Mouse (Mus musculus): Measurements from ENCODE around the gene Mag. TPM values are rescaled to one million over a fixed set of nuclear protein-coding genes. Genes with fewer than 3 reads are reported as not detected.

Gene Mag
- polyA plus RNA-seq, 1 experiment from 2014 or later: 1.0 TPM

GRCm38 (mm10) chr7:30891746-30892145 lies 22.9 kb downstream of the Mag start:
- Histone ChIP-seq H3K9ac (ENCODE audit: low read length) (no peak overlapping the region), H3K9me3 (replicated peaks; ENCODE audit: control insufficient read depth, low read length) (no peaks in the 10 kb centered on the region), H3K27me3 (replicated peaks; ENCODE audit: control insufficient read depth, insufficient read depth, low read length) (no peaks in the 10 kb centered on the region), H3K4me3 (ENCODE audit: low read depth, low read length) (no peak overlapping the region), H3K27ac (ENCODE audit: low read depth, low read length) (no peak overlapping the region), H3K36me3 (ENCODE audit: control insufficient read depth, insufficient read depth, low read length) (no peaks in the 10 kb centered on the region), H3K4me2 (ENCODE audit: low read length) (no peak overlapping the region), H3K4me1 (ENCODE audit: control insufficient read depth, insufficient read depth, low read length) (no peaks in the 10 kb centered on the region)
- WGBS: 89% methylated on average over 9 of the region's 9 CpGs
- no peak for DNase-seq (ENCODE audit: low spot score)
- ATAC-seq: no peak

DNA sequence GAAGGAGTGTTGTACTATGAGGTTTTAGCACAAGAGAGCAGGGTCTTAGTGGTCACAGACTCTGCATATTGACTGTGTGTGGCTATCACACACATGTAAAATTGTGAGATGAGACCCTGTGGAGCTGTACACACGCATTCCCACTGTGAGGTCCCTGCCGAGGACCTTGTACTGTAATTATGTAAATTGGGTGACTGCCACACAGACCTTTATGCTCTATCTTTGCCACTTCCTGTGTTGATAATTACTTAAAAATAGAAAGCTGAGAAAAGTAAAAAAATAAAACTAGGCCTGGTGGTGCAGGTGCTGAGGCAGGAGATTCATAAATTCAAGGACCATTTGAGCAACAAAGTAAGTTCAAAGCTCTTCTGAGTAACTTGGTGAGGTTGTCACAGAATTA lies 24.0 kb downstream of the Mag start:
- 71% methylated on average over 2 of the region's 2 CpGs for WGBS
- no peak overlapping the region for H3K27ac ChIP-seq (ENCODE audit: low read depth, low read length)
- H3K27me3 ChIP-seq (replicated peaks; ENCODE audit: control insufficient read depth, insufficient read depth, low read length): no peaks in the 10 kb centered on the region
- no peaks in the 10 kb centered on the region for H3K36me3 ChIP-seq (ENCODE audit: control insufficient read depth, insufficient read depth, low read length)
- H3K4me1 ChIP-seq (ENCODE audit: control insufficient read depth, insufficient read depth, low read length): no peaks in the 10 kb centered on the region
- H3K9ac ChIP-seq (ENCODE audit: low read length): no peak overlapping the region
- H3K9me3 ChIP-seq (replicated peaks; ENCODE audit: control insufficient read depth, low read length): no peaks in the 10 kb centered on the region
- DNase-seq (ENCODE audit: low spot score) (no peak), ATAC-seq (no peak)
- no peak overlapping the region for H3K4me2 ChIP-seq (ENCODE audit: low read length)
- no peak overlapping the region for H3K4me3 ChIP-seq (ENCODE audit: low read depth, low read length)

GRCm38 (mm10) chr7:30888786-30889185 lies 25.9 kb downstream of the Mag start:
- Histone ChIP-seq H3K9me3 (replicated peaks; ENCODE audit: control insufficient read depth, low read length) (no peaks in the 10 kb centered on the region), H3K27me3 (replicated peaks; ENCODE audit: control insufficient read depth, insufficient read depth, low read length) (no peaks in the 10 kb centered on the region), H3K9ac (ENCODE audit: low read length) (no peak overlapping the region), H3K27ac (ENCODE audit: low read depth, low read length) (no peak overlapping the region), H3K4me3 (ENCODE audit: low read depth, low read length) (no peak overlapping the region), H3K36me3 (ENCODE audit: control insufficient read depth, insufficient read depth, low read length) (no peaks in the 10 kb centered on the region), H3K4me1 (ENCODE audit: control insufficient read depth, insufficient read depth, low read length) (no peaks in the 10 kb centered on the region), H3K4me2 (ENCODE audit: low read length) (no peak overlapping the region)
- 89% methylated on average over 7 of the region's 7 CpGs for WGBS
- no peak for DNase-seq (ENCODE audit: low spot score)
- ATAC-seq: no peak

GRCm38 (mm10) chr7:30887568-30888188 lies 27.0 kb downstream of the Mag start:
- no peak overlapping the region for H3K27ac ChIP-seq (ENCODE audit: low read depth, low read length)
- H3K27me3 ChIP-seq (replicated peaks; ENCODE audit: control insufficient read depth, insufficient read depth, low read length): no peaks in the 10 kb centered on the region
- no peaks in the 10 kb centered on the region for H3K4me1 ChIP-seq (ENCODE audit: control insufficient read depth, insufficient read depth, low read length)
- no peaks in the 10 kb centered on the region for H3K36me3 ChIP-seq (ENCODE audit: control insufficient read depth, insufficient read depth, low read length)
- H3K9me3 ChIP-seq (replicated peaks; ENCODE audit: control insufficient read depth, low read length): no peaks in the 10 kb centered on the region
- H3K9ac ChIP-seq (ENCODE audit: low read length): no peak overlapping the region
- no peak overlapping the region for H3K4me2 ChIP-seq (ENCODE audit: low read length)
- no peak overlapping the region for H3K4me3 ChIP-seq (ENCODE audit: low read depth, low read length)
- ATAC-seq (no peak), DNase-seq (ENCODE audit: low spot score) (no peak)
- 87% methylated on average over 14 of the region's 14 CpGs for WGBS

DNA sequence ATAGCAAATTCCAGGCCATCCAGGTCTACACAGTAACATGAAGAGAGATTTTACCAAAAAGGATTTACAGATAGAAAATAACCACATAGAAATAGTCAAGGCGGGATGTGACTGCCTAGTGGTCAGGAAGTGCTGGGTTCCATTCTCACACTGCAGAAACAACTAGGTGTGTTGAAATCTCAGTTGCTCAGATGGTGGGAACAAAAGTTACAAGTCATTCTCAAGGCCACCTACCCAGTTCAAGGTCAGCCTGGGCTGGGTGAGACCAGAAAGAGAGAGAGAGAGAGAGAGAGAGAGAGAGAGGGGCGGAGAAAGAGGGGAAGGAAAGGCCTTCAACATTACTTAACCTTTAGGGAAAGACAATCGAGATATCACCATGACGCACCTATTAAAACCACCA lies 27.8 kb downstream of the Mag start:
- H3K4me3 ChIP-seq (ENCODE audit: low read depth, low read length): no peak overlapping the region
- no peaks in the 10 kb centered on the region for H3K27me3 ChIP-seq (replicated peaks; ENCODE audit: control insufficient read depth, insufficient read depth, low read length)
- no peaks in the 10 kb centered on the region for H3K4me1 ChIP-seq (ENCODE audit: control insufficient read depth, insufficient read depth, low read length)
- DNase-seq (ENCODE audit: low spot score): no peak
- H3K36me3 ChIP-seq (ENCODE audit: control insufficient read depth, insufficient read depth, low read length): no peaks in the 10 kb centered on the region
- 85% methylated on average over 4 of the region's 4 CpGs for WGBS
- no peaks in the 10 kb centered on the region for H3K9me3 ChIP-seq (replicated peaks; ENCODE audit: control insufficient read depth, low read length)
- no peak overlapping the region for H3K4me2 ChIP-seq (ENCODE audit: low read length)
- H3K9ac ChIP-seq (ENCODE audit: low read length): no peak overlapping the region
- no peak for ATAC-seq
- no peak overlapping the region for H3K27ac ChIP-seq (ENCODE audit: low read depth, low read length)

- H3K9me3 ChIP-seq (replicated peaks; ENCODE audit: control insufficient read depth, low read length): no peaks in the 10 kb centered on the region
- no peak overlapping the region for H3K4me2 ChIP-seq (ENCODE audit: low read length)
- H3K4me3 ChIP-seq (ENCODE audit: low read depth, low read length): no peak overlapping the region
- H3K4me1 ChIP-seq (ENCODE audit: control insufficient read depth, insufficient read depth, low read length): no peaks in the 10 kb centered on the region
- ATAC-seq (no peak), DNase-seq (ENCODE audit: low spot score) (no peak)
- no peak overlapping the region for H3K9ac ChIP-seq (ENCODE audit: low read length)
- no peaks in the 10 kb centered on the region for H3K36me3 ChIP-seq (ENCODE audit: control insufficient read depth, insufficient read depth, low read length)
- H3K27ac ChIP-seq (ENCODE audit: low read depth, low read length): no peak overlapping the region
- no peaks in the 10 kb centered on the region for H3K27me3 ChIP-seq (replicated peaks; ENCODE audit: control insufficient read depth, insufficient read depth, low read length)
Observed at GRCm38 (mm10) chr7:30884047-30884446, 30.6 kb downstream of the Mag start.

- no peak overlapping the region for H3K27ac ChIP-seq (ENCODE audit: low read depth, low read length)
- H3K4me1 ChIP-seq (ENCODE audit: control insufficient read depth, insufficient read depth, low read length): no peaks in the 10 kb centered on the region
- H3K27me3 ChIP-seq (replicated peaks; ENCODE audit: control insufficient read depth, insufficient read depth, low read length): no peaks in the 10 kb centered on the region
- DNase-seq (ENCODE audit: low spot score) (no peak), ATAC-seq (no peak)
- no peak overlapping the region for H3K4me2 ChIP-seq (ENCODE audit: low read length)
- WGBS: 89% methylated on average over 3 of the region's 3 CpGs
- no peaks in the 10 kb centered on the region for H3K9me3 ChIP-seq (replicated peaks; ENCODE audit: control insufficient read depth, low read length)
- H3K4me3 ChIP-seq (ENCODE audit: low read depth, low read length): no peak overlapping the region
- no peak overlapping the region for H3K9ac ChIP-seq (ENCODE audit: low read length)
- no peaks in the 10 kb centered on the region for H3K36me3 ChIP-seq (ENCODE audit: control insufficient read depth, insufficient read depth, low read length)
Observed at GRCm38 (mm10) chr7:30881367-30881766, 33.3 kb downstream of the Mag start.

DNA sequence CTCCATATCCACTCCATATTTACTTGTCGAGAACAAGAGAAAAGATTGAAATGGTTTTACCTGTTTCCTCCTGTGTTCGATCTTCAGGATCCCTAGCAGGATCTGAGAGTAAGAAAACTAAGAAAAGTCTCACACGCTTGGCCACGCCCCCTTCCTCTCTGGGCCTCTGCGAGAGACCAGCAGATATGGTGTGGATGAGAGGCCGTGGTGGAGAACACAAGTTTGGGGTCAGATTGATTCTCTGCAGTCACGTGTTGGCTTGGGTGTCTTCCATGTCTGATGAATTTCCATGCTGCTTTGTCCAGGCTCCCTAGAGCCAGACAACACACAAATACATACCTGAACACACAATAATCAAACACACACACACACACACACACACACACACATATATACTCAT lies 34.5 kb downstream of the Mag start, which contains the start of gene Cd22:
Gene Cd22 (minus strand): TSS at position 167 of the 400 bp plus-strand sequence.
- H3K4me1 ChIP-seq (ENCODE audit: control insufficient read depth, insufficient read depth, low read length): no peaks in the 10 kb centered on the region
- no peaks in the 10 kb centered on the region for H3K36me3 ChIP-seq (ENCODE audit: control insufficient read depth, insufficient read depth, low read length)
- ATAC-seq (no peak), DNase-seq (ENCODE audit: low spot score) (no peak)
- H3K9me3 ChIP-seq (replicated peaks; ENCODE audit: control insufficient read depth, low read length): no peaks in the 10 kb centered on the region
- H3K27ac ChIP-seq (ENCODE audit: low read depth, low read length): no peak within 1 kb of the TSS
- no peak within 1 kb of the TSS for H3K4me3 ChIP-seq (ENCODE audit: low read depth, low read length)
- no peaks in the 10 kb centered on the region for H3K27me3 ChIP-seq (replicated peaks; ENCODE audit: control insufficient read depth, insufficient read depth, low read length)
- 66% methylated on average over 7 of the region's 7 CpGs for WGBS
- no peak within 1 kb of the TSS for H3K4me2 ChIP-seq (ENCODE audit: low read length)
- H3K9ac ChIP-seq (ENCODE audit: low read length): no peak within 1 kb of the TSS

- no peaks in the 10 kb centered on the region for H3K4me1 ChIP-seq (ENCODE audit: control insufficient read depth, insufficient read depth, low read length)
- no peaks in the 10 kb centered on the region for H3K27me3 ChIP-seq (replicated peaks; ENCODE audit: control insufficient read depth, insufficient read depth, low read length)
- no peak overlapping the region for H3K27ac ChIP-seq (ENCODE audit: low read depth, low read length)
Observed at GRCm38 (mm10) chr7:30878950-30879349, 35.7 kb downstream of the Mag start.

More at GRCm38 (mm10) chr7:30878950-30879349, 35.7 kb downstream of the Mag start:
- WGBS: 84% methylated on average over 6 of the region's 6 CpGs
- DNase-seq (ENCODE audit: low spot score) (no peak), ATAC-seq (no peak)
- H3K36me3 ChIP-seq (ENCODE audit: control insufficient read depth, insufficient read depth, low read length): no peaks in the 10 kb centered on the region
- no peak overlapping the region for H3K4me3 ChIP-seq (ENCODE audit: low read depth, low read length)
- H3K4me2 ChIP-seq (ENCODE audit: low read length): no peak overlapping the region
- no peak overlapping the region for H3K9ac ChIP-seq (ENCODE audit: low read length)
- no peaks in the 10 kb centered on the region for H3K9me3 ChIP-seq (replicated peaks; ENCODE audit: control insufficient read depth, low read length)
